Mouse (Mus musculus) MEL (cell line): ENCODE data around the gene Epop.
A peak's percentile ranks its signal among the peaks of the same experiment; 100 is the strongest.

ENCODE experiments used
- CTCF ChIP-seq, 3 experiments: IDR thresholded peaks in 2 of 3; conservative IDR thresholded peaks in 1 of 3; 2 replicates each; pipeline ENCODE4 v1.5.1; 2011 to 2012; ENCODE audit warnings: low read length in 3 of 3, low read depth in 2 of 3, mild to moderate bottlenecking in 2 of 3, improper control_type of control experiment in 1 of 3, inconsistent platforms in 1 of 3, mixed read lengths in 1 of 3, moderate library complexity in 1 of 3; ENCODE audit not compliant: control insufficient read depth in 1 of 3, insufficient read depth in 1 of 3, poor library complexity in 1 of 3, severe bottlenecking in 1 of 3
- EP300 ChIP-seq, 2 experiments: IDR thresholded peaks; 2 replicates each; pipeline ENCODE4 v1.6.1; 2011; ENCODE audit warnings: improper control_type of control experiment in 2 of 2, low read length in 2 of 2, low read depth in 1 of 2, mild to moderate bottlenecking in 1 of 2
- GABPA ChIP-seq: IDR thresholded peaks from 2 replicates; pipeline ENCODE4 v1.6.1; 2012; ENCODE audit warnings: low read depth, mild to moderate bottlenecking, inconsistent platforms, low read length, improper control_type of control experiment, moderate library complexity
- GATA1 ChIP-seq: IDR thresholded peaks from 2 replicates; pipeline ENCODE4 v1.6.1; 2011; ENCODE audit warnings: low read depth, low read length, improper control_type of control experiment
- HCFC1 ChIP-seq: IDR thresholded peaks from 2 replicates; pipeline ENCODE4 v1.6.1; 2012; ENCODE audit warnings: low read depth, mild to moderate bottlenecking, inconsistent platforms, low read length, improper control_type of control experiment, moderate library complexity
- KAT2A ChIP-seq: conservative IDR thresholded peaks from 2 replicates; pipeline ENCODE4 v1.6.1; 2012; ENCODE audit warnings: low read depth, low read length, improper control_type of control experiment, inconsistent platforms
- MYB ChIP-seq: IDR thresholded peaks from 2 replicates; pipeline ENCODE4 v1.6.1; 2011; ENCODE audit warnings: mild to moderate bottlenecking, low read depth, low read length, improper control_type of control experiment
- POLR2A ChIP-seq, 2 experiments: IDR thresholded peaks; 2 replicates each; pipeline ENCODE4 v1.6.1; 2011 to 2012; ENCODE audit warnings: low read length in 2 of 2, mild to moderate bottlenecking in 2 of 2, control low read depth in 1 of 2, improper control_type of control experiment in 1 of 2, low read depth in 1 of 2, moderate library complexity in 1 of 2; ENCODE audit not compliant: control insufficient read depth in 1 of 2, insufficient read depth in 1 of 2, poor library complexity in 1 of 2
- TCF12 ChIP-seq: IDR thresholded peaks from 2 replicates; pipeline ENCODE4 v1.6.1; 2014; ENCODE audit warnings: low read depth, mild to moderate bottlenecking, inconsistent platforms, low read length, improper control_type of control experiment, moderate library complexity
- UBTF ChIP-seq: IDR thresholded peaks from 2 replicates; pipeline ENCODE4 v1.6.1; 2012; ENCODE audit warnings: low read depth, mild to moderate bottlenecking, inconsistent platforms, low read length, improper control_type of control experiment, moderate library complexity, borderline replicate concordance; ENCODE audit not compliant: insufficient read depth

DNA sequence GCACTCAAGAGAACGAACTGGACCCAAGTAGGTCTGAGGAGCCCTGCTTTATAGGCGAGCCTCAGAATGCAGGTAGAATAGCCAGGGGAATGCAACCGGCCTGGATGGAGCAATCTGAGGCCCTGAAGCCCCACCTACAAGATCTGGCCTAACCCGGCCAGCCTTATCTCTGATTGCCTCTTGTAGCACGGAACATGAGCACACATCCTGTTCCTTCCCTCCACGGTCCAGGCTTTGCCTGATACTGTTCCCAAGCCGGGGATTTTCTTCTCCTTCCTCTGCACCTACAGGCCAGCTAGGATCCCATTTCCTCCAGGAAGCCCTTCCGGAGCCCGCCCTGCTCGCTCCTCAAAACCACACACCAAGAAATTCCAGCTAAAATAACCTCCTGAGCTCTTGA lies 43.6 kb downstream of the Epop start:
- TF ChIP-seq HCFC1 (no peak), KAT2A (no peak), CTCF (IDR thresholded peaks at IDR 0.05 in 2 of 3, conservative IDR thresholded peaks at IDR 0.05 in 1 of 3; ENCODE audit: control insufficient read depth in 1 of 3, insufficient read depth in 1 of 3, low read depth in 2 of 3, low read length in 3 of 3, poor library complexity in 1 of 3, severe bottlenecking in 1 of 3) (no peak), POLR2A (IDR thresholded peaks at IDR 0.05; ENCODE audit: control insufficient read depth in 1 of 2, insufficient read depth in 1 of 2, low read depth in 1 of 2, low read length in 2 of 2, poor library complexity in 1 of 2) (no peak), MYB (no peak), GABPA (no peak), GATA1 (peak; percentile 42; the same call in 1 of the 2 replicates), TCF12 (no peak), EP300 (IDR thresholded peaks at IDR 0.05; ENCODE audit: low read depth in 1 of 2, low read length in 2 of 2) (no peak), UBTF (no peak)
